Mouse (Mus musculus) T-cell, adult 2 months (primary cell): ENCODE data around the gene Olfr315.
"Not testable (repeated sequence)": the region's sequence is repeated elsewhere in the genome, so short reads cannot be mapped to it uniquely, and the experiment has no call there.

Experiments used
- DNase-seq: peaks from one replicate; pipeline ENCODE4 v3.0.0; 2022; ENCODE audit warnings: low spot score

Olfr315 gene

DNA sequence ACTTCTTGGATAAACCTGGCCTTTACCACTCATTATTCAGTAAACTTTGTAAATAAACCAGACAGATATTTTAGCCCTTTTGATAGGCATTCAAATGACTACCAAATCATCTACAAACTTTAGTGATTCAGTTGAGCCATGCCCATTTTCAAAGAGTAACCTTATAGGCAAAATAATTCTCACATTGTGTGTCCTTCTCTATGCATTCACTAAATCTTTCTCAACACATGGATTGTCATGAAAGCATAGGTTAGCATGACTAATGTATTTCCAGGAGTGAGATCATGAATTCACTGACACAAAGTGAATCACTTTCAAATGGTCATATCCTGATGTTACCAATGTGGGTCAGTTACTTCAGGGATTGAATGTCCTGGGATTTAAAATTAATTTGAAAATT is at the start of gene Olfr315:
TSS of gene Olfr315 (plus strand) at position 301 of the 400 bp plus-strand sequence.
- DNase-seq: no peak

DNA sequence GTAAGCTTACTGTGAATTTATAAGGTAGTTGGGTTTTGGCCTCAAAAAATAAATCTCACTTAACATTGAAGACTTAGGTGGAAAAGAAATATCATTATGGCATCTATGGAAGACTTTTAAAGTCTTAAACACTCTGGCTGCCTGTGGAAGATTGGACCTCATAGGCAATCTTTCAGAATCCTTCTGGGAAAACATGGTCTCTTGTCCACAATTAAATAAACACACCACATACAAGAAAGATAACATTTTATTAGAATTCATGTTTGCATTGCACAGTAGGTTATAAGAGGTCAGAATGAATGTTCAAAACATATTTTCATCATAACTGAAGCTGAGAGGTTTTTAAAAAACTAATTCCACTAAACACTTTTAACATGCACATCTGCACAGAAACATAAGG is 49.1 kb upstream of the Olfr315 start, which contains the start of gene Olfr318:
TSS of gene Olfr318 (minus strand) at position 101 of the 400 bp plus-strand sequence.
- no peak for DNase-seq

DNA sequence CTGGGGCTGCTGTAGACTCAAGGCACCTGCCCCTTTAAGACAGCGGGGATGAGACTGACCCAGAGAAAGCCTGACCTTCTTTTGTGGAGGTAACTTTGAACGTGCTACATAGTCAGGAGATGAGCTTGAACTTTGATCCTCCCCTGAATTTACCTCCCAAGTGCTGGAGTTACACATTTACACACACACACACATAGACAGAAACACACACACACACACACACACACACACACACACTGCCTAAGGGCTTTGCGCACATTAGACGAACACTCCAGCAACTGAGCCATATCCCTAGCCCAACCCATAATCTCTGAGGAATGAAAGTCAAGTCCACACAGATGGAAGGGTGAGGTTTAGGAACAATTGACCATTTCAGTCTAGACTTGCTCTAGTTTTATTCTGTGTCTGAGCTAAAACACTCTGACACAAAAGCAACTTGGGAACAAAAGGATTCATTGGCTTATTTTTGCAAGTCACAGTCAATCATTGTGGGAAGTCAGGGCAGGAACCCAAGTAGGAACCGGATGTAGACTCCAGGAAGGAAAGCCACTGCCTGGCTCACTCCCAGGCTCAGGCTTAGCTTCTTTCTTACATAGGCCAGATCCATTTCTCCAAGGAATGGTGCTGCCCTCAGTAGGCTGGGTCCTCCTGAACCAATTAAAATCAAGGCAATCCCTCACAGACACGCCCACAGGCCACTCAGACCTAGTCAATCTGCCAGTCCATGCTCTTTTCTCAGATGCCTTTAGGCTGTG is 44.9 kb upstream of the Olfr315 start:
- DNase-seq: not testable (repeated sequence)

DNA sequence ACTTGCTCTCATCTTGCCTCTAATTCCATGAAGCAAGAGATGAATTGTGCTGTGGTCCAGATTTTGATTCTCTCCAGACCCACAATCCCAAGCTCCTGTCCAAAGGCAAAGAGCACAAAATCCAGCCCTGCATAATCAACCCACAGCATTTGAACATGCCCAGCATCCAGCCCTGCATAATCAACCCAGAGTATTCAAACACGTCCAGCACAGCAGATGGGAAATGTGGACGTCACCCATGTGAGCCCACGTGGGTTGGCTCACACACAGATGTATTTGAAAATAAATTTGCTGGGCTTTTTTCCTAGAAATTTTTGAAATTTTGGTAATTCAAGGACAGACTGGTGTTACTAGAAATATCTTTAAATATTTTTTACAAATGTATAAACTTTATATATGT is 39.6 kb upstream of the Olfr315 start:
- DNase-seq: no peak

DNA sequence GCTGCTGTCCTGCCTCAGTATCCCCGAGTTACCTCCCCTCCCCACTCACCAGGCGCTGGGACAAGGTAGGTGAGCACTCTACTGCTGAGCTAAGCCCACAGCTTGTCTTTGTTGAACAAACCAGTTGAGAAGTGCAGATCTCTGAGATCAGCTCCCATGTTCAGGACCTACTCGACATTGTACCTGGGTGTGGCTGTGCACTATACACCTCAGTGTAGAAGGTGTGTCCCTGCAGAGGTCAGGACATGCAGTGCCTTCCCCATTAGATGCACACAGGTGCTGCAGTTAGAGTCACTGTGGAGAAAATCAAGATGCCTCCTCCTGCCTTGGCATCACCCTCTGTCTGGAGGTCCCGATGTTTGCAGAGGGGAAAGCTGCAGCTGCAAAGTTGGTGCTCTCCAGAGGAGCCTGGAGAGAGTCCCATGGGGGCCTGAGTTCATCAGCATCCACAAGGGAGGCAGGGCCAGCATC is 34.2 kb upstream of the Olfr315 start, which contains the start of gene Olfr317:
TSS of gene Olfr317 (minus strand) at position 421 of the 471 bp plus-strand sequence.
- DNase-seq: no peak

DNA sequence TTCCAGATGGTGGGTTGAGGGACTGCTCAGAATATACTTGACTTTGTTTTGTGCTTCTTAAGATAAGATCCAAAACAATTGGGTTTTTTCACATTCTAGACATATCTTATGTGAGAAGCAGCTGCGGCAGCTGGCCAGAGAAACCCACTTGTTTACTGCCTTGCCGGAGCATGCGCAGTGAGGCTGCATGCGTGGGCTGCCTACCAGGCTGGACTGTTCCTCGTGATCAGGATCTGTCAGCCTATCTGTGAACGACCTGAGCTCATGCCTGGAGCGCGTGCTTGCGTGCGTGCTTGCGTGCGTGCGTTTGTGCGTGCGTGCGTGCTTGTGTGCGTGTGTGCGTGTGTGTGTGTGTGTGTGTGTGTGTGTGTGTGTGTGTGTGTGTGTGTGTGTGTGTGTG is 21.9 kb upstream of the Olfr315 start:
- not testable (repeated sequence) for DNase-seq

DNA sequence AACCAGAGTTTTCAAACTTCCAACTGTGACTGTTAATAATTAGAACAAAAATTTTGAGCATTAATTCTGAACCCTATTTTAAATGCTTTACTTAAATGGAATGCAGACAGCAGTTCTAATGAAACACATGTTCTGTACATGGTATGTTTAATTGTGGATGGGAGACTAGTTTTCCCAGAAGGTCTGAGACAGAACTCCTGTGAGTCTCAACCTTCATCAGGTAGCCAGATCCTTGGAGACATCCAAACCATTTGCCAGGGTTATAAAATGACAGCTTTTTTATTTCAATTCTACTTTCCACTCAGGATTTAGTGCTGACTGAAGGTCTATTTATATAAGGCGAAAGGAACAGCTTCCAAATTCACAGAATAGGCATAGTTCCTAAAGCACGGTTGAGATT is 20.6 kb upstream of the Olfr315 start, which contains the start of gene Olfr316:
TSS of gene Olfr316 (plus strand) at position 301 of the 400 bp plus-strand sequence.
- DNase-seq: no peak

DNA sequence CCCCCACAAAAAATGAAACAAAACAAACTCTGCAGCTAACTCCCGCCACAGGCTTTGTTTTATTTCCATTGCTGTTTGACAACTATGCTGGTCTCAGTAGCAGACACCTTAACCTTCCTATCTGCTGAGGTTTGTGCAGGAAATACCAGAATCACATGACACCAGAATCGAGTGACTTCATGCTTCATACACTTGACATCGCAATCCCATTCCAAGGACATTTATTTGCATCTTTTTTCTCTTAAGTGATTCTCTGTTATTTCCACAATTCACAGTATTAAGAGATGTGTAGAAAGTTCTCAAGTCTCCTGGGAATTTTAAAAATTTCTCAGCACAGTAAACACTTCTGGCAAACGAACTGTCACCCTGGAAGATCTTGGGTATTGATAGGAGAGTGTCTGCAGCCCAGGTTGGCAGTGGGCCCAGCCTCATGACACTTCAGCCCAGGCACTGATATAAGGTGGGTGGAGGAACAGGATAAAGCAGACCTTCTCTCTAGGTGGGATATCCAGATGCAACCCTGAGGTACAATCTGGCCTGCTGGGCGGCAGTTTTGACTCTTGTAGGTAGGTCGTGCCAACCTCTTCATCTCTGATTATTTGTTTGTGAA is 9.6 kb downstream of the Olfr315 start, which contains the start of gene Olfr314:
TSS of gene Olfr314 (plus strand) at position 473 of the 610 bp plus-strand sequence.
- DNase-seq: no peak

DNA sequence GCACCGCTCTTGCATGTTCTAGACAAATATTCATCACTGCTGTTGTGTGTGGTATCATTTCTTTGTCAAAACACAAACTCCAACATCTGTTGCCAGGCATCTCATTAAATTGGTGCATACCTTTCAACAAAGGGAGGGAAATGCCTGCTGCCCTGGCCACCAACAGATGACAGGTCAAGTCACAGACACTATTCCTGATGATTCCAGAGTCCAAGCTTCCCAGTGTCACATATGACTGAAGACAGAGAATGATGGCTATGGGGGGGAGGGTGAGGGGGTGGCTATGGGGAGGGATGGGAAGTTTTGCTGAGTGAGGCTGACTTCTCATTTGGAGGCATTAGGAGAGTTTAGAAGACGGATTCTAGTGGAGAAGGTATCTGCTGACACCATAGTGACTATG is 11.2 kb downstream of the Olfr315 start:
- no peak for DNase-seq

DNA sequence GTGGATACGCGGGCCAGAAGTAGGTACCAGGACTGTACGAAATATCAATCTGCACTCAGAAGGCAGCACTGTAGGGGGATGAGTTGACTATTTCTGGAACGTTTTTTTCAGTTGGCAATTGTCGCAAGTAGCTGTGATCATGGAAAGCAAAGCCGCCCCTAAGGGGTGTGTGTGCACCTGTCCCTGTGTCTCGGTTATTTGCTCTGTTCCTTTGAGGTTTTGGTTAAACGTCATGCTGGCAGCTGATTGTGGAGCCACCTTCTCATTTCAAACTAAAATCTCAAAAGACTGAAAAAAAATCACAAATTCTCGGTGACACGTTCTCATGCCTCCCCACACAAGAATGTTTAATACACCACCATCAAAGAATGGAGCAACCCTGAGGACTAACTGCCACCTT is 14.7 kb downstream of the Olfr315 start:
- peak; percentile 35 for DNase-seq

DNA sequence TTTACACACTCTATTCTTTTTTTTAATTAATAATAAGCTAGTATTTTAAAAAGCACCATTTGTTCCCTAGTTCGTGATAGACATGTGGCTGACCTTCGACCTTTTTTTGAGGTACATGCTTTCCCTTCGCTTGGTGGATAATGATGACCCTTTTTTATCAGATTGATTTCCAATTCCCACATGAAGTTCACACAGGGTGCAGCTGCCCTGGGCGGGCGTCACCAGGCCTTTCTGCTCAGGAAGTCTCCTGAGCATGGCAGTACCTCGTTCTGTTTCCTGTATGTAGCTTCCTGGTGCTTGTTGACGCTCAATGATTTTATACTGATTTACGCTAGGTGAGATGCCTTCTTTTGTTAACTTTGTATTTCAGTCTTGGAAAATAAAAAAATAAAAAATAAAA is 15.4 kb downstream of the Olfr315 start:
- peak; percentile 41 for DNase-seq

DNA sequence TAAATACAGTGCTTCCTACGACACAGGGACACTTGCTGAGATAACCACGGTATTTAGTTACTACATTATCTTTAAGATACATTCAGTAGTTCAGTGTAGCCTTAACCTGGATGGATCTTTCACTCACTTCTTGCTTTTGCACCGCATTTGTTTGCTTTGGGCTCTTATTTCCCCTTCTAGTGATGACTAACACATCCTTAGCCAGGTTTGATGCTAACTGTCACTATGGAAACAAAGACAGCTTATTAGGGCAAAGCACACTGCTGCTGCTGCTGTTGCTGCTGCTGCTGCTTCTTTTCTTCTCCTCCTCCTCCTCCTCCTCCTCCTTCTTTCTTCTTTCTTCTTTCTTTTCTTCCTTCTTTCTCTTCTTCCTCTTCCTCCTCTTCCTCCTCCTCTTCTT is 16.5 kb downstream of the Olfr315 start:
- DNase-seq: no peak

DNA sequence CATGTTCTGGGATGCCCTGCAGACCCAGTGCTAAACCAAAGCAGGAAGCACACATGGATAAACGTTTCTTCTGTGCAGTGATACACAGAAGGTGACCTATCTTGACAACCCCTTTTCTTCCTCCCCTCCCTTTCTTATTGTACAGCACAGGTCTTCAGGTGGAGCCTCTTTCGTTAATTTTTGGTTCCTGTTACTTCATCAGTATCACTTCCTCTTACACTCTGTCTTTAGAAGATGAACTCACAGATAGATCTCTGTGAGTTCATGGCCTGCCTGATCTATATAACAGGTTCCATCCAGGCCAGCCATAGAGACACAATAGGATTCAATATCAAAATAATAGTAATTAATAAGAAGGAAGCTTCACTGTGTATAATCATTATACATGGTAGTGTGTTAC is 17.1 kb downstream of the Olfr315 start:
- no peak for DNase-seq

DNA sequence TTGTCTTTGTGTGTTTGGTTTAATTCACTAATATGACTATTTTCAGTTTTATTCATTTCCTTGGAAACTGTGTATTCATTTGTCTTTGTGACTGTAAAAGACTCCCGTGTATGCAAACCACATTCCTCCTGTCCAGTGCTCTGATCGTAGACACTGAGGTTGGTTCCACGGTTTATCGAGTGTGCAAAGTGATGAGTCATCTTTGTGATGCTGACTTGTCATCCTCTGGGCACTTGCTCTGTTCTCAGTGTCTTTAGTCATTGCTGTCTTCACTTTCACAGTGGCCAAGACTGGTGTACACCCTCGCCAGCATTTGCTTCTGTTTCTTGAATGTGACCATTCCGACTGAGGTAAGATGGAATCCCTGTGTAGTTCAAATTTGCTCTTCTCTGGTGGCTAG is 17.7 kb downstream of the Olfr315 start:
- no peak for DNase-seq

DNA sequence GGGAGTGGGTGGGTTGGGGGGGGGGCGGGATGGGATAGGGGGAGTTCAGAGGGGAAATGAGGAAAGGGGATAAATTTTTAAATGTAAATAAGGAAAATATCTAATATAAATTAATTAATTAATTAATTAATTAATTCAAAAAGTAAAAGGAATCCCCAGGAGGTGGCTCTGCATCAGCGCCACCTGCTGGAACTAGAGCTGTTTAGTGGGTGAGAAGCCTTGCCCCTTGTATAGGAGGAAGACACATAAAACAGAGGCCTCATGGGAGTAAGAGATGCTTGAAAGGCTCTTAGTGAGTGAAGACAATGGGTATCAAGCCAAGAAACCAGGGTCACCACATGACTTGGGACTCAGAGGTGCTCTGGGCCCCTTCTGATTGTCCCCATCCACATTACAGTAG is 22.9 kb downstream of the Olfr315 start:
- no peak for DNase-seq

DNA sequence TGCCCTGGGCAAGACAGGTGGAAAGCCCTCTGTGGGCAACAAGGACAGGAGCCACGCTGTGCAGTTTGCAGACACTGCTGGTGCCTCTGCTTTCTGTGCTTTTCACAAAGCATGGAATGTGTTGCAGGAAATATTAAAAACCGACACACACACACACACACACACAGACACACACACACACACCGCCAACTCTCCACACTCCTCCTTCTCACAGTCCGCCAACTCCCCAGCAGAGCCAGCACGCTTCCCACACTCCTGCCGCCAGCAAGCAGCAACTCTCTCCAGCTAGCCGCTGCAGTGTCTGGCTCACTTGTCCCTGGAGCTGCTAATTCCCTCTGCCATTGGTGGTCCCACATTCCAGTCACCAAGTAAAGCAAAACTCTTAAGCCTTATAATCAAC is 23.9 kb downstream of the Olfr315 start:
- DNase-seq: no peak

DNA sequence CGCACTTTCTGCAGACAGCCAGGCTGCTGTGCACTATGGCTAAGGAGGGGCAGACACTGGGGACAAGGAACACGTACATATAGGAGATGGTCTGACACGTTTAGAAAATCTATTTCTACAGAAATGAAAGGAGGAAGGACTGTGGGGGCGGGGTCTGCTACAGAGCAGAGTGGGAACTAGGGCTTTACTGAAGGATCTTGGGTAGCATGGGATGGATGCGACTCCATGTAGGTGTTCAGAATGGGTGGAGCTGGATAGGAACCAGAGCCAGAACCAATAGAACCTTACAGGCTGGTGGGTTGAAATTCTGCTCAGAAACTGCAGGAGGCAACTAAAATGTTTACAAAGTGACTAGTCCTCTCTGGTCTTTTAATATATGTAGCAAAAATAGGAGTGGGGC is 26.8 kb downstream of the Olfr315 start:
- DNase-seq: no peak

DNA sequence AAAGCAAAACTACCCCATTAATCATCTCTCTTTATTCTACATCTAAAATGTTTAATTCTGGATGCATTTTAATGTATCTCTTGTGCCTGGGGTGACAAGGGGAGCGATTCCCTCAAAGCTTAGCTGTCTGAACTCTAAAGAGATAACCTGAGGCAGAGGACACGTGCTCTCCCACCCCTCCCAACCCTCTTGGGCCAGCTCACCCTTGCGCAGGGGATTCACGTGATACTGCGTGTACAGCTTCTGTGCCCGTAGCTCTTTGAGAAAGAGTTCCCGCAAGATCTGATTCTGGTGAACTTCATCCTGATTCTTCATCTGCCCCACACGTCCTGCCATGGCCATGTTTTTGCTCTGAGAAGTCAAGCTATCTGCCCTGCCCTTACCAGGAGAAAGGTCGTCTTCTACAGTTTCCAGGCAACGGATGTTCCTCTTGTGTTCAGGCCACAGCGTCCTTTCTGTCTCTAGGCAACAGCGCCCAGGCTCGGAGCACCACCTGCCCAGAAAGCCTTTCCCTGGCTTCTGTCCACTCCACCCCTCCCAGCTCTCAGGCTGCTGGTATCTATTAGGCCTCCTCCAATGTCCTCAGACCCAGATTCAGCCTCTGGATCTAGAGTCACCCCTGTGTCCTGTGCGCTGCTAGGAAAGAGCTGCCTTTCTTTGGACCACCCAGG is 28.7 kb downstream of the Olfr315 start, which contains the start of gene Fam183b:
TSS of gene Fam183b (minus strand) at position 403 of the 671 bp plus-strand sequence.
- no peak for DNase-seq

DNA sequence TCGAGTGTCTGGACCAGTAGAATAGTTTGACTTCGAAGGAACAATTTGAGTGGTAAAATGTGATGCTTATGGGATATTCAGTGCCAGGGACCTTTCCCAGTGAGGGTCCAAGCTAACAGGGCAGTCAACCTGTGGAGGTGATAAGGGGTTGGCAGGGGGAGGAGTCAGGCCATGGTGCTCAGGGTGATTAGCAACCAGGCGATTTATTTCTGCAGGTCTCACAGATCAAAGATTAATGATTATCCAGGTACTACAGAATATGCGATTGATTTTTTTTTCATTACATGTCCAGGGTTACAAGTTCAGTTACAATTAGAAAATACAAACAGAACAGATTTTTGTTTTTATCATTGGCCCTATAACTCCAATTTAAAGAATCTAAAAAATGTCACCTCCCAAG is 30.9 kb downstream of the Olfr315 start:
- no peak for DNase-seq

DNA sequence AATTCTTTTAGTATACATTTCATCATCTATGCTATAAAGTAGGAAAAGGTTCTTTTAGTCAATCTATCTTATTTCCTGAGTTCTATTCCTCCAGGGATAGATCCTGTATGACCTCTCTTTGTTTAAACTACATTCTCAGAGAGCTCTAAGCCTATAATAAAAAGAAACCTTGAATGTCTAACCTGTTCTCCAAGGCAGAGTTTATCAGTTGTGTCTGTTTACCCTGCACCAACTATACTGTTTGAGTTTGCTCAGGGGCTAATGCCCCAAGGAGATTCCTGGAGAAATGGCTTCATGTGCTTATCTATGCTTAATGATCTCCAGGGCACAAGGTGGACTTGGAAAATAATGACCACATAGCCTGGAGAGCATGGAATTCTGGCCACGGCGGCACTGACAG is 31.4 kb downstream of the Olfr315 start:
- DNase-seq: no peak

DNA sequence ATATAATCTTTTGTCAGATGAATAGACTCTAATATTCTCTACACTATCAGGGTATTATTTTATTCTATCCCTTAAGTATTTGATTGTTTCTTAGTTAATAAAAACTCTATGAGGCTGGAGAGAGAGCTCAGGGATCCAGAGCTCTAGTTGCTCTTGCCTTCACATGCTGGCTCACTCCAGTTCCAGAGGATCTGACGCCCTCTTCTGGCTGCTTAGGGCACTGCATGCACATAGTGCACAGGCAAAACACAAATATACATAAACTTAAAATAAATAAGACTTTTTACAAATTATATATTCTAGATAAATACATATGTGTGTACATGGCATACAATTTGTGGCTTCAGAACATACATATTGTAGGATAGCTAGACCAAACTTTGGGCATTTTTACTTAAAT is 39.0 kb downstream of the Olfr315 start:
- DNase-seq: no peak

DNA sequence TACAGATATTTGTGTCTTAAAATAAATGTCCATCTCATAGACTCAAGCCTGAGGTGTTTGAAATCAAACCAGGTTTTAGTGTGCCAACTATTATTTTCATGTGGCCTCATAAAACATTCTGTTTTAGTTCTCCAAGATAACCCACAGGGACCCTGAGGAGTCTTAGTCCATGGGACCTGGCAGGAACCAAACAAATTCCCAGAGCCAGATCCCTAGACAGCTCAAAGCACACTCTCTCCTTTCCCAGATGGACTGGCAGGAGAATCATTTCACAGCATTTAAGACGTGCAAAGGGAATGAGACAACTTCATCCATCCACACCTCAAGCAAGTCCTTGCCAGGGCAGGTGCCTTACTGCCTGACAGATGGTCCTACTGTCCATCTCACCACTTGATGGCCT is 41.7 kb downstream of the Olfr315 start, which contains the start of gene Olfr313:
TSS of gene Olfr313 (plus strand) at position 301 of the 400 bp plus-strand sequence.
- DNase-seq: not testable (repeated sequence)

DNA sequence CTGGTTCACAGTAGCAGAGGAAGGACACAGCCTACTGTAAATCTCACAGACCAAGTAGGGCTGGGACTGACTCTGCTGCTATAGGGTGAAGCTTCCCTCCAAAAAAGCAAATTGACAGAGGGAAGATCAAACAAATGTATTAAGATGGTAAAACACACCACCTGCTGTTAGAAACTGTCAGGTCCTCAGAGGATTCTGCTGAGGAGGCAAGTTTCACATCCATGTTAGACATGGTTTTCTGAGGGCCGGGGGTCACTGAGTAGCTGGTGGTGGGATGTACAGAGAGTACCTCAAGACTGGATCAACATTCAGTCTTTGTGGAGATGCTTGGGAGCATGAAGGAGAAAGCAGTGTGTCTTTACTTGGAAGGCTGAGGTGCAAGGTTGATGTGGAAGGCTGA is 42.7 kb downstream of the Olfr315 start:
- no peak for DNase-seq
